Mouse (Mus musculus): ENCODE measurements around the gene Tenm3.

Gene Tenm3

GRCm38 (mm10) chr8:48410916-48411315 is 432.8 kb downstream of the Tenm3 start:
- TF ChIP-seq GATA4 (IDR thresholded peaks at IDR 0.05; ENCODE audit: insufficient replicate concordance, low read length), result no peak

GRCm38 (mm10) chr8:48400572-48400972 is 443.2 kb downstream of the Tenm3 start:
- no peak for TF ChIP-seq GATA4 (IDR thresholded peaks at IDR 0.05; ENCODE audit: insufficient replicate concordance, low read length)

- no peak for TF ChIP-seq GATA4 (IDR thresholded peaks at IDR 0.05; ENCODE audit: insufficient replicate concordance, low read length)
Observed at GRCm38 (mm10) chr8:48385833-48386232, 457.9 kb downstream of the Tenm3 start.

- TF ChIP-seq GATA4 (IDR thresholded peaks at IDR 0.05; ENCODE audit: insufficient replicate concordance, low read length), result no peak
Observed at GRCm38 (mm10) chr8:48380035-48380434, 463.7 kb downstream of the Tenm3 start.

GRCm38 (mm10) chr8:48376774-48377173 is 467.0 kb downstream of the Tenm3 start:
- TF ChIP-seq GATA4 (IDR thresholded peaks at IDR 0.05; ENCODE audit: insufficient replicate concordance, low read length), result no peak

- no peak for TF ChIP-seq GATA4 (IDR thresholded peaks at IDR 0.05; ENCODE audit: insufficient replicate concordance, low read length)
Observed at GRCm38 (mm10) chr8:48375183-48375582, 468.6 kb downstream of the Tenm3 start.

- TF ChIP-seq GATA4 (IDR thresholded peaks at IDR 0.05; ENCODE audit: insufficient replicate concordance, low read length), result no peak
Observed at GRCm38 (mm10) chr8:48373404-48373803, 470.3 kb downstream of the Tenm3 start.

- no peak for TF ChIP-seq GATA4 (IDR thresholded peaks at IDR 0.05; ENCODE audit: insufficient replicate concordance, low read length)
Observed at GRCm38 (mm10) chr8:48367164-48367563, 476.6 kb downstream of the Tenm3 start.

GRCm38 (mm10) chr8:48356849-48357248 is 486.9 kb downstream of the Tenm3 start:
- no peak for TF ChIP-seq GATA4 (IDR thresholded peaks at IDR 0.05; ENCODE audit: insufficient replicate concordance, low read length)

- TF ChIP-seq GATA4 (IDR thresholded peaks at IDR 0.05; ENCODE audit: insufficient replicate concordance, low read length), result no peak
Observed at GRCm38 (mm10) chr8:48353458-48353857, 490.3 kb downstream of the Tenm3 start.

- no peak for TF ChIP-seq GATA4 (IDR thresholded peaks at IDR 0.05; ENCODE audit: insufficient replicate concordance, low read length)
Observed at GRCm38 (mm10) chr8:48348901-48349300, 494.9 kb downstream of the Tenm3 start.

GRCm38 (mm10) chr8:48348386-48348785 is 495.4 kb downstream of the Tenm3 start:
- no peak for TF ChIP-seq GATA4 (IDR thresholded peaks at IDR 0.05; ENCODE audit: insufficient replicate concordance, low read length)

- no peak for TF ChIP-seq GATA4 (IDR thresholded peaks at IDR 0.05; ENCODE audit: insufficient replicate concordance, low read length)
Observed at GRCm38 (mm10) chr8:48343067-48343420, 500.7 kb downstream of the Tenm3 start.

- no peak for TF ChIP-seq GATA4 (IDR thresholded peaks at IDR 0.05; ENCODE audit: insufficient replicate concordance, low read length)
Observed at GRCm38 (mm10) chr8:48342321-48343066, 501.3 kb downstream of the Tenm3 start.

- no peak for TF ChIP-seq GATA4 (IDR thresholded peaks at IDR 0.05; ENCODE audit: insufficient replicate concordance, low read length)
Observed at GRCm38 (mm10) chr8:48341692-48342091, 502.1 kb downstream of the Tenm3 start.

GRCm38 (mm10) chr8:48341276-48341675 is 502.5 kb downstream of the Tenm3 start:
- no peak for TF ChIP-seq GATA4 (IDR thresholded peaks at IDR 0.05; ENCODE audit: insufficient replicate concordance, low read length)

- no peak for TF ChIP-seq GATA4 (IDR thresholded peaks at IDR 0.05; ENCODE audit: insufficient replicate concordance, low read length)
Observed at GRCm38 (mm10) chr8:48322655-48323265, 521.0 kb downstream of the Tenm3 start.
